Mouse (Mus musculus) spleen, postnatal 4 days (tissue): ENCODE results near the gene Hic2.

Source experiments
- DNase-seq, 2 experiments: peaks; one replicate each; pipeline ENCODE4 v3.0.0; 2022; ENCODE audit warnings: low spot score in 2 of 2

The Hic2 gene

DNA sequence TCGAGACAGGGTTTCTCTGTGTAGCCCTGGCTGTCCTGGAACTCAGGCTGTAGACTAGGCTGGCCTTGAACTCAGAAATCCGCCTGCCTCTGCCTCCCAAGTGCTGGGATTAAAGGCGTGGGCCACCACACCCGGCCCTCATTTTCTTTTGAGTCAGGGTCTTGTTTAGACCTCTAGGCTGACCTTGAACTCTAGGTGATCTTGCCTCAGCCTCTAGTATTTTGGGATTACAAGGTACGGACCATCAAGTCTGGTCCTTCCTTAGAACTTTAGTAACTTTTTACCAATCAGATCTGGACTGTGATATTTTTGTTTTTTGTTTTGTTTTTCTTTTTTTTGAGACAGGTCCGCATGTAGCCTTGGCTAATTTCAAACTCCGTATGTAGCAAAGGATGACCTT lies 42.3 kb downstream of the Hic2 start, which contains the start of gene Tmem191c:
TSS of gene Tmem191c (plus strand) at position 357 of the 400 bp plus-strand sequence.
- no peak for DNase-seq

DNA sequence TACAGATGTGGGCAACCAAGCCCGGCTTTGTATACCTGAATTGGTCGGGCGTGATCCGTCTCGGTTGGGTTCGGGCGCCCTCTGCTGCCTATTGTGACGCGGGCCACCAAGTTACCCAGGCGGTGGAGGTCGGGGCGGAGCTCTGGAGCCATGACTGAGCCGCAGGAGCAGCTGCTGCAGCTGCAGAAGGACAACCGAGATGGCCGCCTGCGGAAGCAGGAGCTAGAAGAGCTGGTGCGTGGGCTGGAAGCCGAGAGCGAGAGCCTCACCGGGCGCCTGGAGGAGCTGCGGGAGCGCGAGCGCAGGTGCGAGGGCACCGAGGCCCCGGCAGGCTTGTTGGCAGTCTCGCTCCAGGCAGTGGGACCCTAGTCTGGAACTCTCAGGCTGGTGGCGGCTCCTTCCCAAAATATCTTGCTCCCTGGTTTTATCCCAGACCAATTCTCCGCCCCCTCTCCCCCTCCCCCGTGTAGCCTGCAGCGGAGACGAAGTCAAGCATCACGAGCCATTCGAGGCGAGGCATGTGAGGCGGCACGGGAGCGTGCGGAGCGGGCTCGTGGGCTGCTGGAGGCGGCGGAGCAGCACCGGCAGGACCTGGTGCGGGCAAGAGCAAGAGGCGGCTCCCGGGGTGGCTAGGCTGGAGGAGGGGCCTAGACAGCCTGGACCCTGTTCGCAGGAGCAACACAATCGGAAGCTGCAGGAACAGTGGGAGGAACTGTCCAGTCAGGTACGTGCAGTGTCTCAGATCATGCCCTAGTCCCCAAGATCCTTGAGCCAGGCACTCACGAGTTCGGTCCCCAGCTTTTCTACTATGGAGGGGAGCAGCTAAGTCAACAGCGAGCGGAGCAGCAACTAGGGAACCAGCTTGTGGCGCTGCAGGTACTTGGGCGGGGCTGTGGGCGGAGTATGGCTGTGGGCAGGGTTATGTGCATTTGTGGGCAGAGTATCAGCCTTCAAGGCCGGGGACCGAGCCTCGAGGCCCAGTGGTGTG lies 43.1 kb downstream of the Hic2 start:
- peak; percentile 92 to 96 for DNase-seq

DNA sequence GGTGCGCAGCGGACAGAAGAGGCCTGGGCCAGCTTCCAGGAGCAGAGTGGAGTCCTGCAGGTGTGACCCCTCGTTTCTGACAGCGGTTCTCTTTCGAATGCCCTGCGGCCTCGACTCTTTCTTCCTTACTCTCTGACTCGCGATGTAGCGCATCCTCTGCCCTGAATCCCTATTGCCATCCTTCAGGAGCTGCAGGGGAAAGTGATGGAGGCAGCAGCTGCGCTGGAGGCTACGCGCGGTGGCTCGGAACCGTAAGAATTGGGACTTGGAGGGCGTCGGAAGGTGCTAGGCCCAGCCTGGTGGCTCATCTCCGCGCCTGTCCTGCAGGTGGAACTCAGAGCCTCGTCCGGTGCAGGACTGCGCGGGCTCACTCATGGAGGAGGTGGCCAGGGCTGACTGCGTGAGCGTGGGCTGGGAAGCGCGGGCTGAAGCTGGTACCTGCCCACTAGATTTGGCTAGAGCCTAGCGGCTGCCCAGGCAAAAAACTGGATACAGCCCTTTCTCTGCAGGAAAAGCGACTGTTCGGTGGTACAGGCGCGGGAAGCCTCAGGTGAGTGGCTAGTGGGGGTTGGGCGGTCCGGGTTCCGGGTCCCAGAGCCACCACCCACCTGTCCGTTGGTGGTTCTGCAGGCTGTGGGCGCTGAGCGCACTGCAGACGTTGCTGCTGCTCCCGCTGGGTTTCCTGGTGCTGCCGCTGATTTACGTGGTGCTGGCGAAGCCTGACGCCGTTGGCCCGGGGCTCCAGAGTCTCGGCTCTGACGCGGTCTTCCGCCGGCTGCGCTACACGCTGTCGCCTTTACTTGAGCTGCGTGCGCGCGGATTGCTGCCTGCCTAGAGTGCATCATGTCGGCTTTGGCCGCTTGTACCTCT lies 44.2 kb downstream of the Hic2 start:
- no peak for DNase-seq

DNA sequence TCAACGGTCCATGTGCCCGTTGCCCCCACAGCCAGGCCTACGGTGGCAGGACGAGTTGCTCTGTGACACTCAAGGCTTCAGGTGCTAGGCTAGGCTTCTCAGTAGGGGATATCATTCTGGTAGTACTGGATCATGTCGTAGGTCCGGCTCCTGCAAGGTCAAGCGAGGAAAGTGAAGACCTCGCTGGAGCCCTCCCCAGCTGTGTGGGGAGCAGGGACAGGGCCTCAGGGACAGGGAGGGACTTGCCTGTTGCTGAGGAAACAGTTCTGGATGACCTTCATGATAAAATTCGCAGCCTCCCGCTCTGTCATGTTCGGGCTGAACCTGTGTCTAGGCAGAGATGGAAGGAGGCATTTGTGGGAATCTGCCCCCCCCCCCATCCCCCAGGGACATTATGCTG lies 47.1 kb downstream of the Hic2 start:
- no peak for DNase-seq

DNA sequence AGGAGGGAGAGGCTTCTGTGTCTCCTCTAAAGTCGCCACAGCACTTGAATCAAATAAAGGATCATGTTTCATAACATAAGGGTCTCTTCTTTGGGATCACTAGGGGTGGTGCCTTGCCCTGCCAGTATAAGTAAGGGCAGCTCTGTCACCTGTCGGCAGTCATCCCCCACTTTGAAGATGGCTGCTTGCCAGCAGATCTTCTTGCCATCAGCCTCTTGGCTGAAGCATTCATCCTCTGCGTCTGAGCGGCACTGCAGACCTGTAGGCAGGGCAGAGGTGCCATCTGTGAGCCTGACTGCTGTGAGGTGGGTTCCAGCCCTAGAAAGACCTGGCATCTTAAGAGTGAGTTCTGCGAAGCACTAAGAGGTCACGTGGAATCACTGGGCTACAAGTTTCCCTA lies 49.8 kb downstream of the Hic2 start:
- DNase-seq, result no peak

DNA sequence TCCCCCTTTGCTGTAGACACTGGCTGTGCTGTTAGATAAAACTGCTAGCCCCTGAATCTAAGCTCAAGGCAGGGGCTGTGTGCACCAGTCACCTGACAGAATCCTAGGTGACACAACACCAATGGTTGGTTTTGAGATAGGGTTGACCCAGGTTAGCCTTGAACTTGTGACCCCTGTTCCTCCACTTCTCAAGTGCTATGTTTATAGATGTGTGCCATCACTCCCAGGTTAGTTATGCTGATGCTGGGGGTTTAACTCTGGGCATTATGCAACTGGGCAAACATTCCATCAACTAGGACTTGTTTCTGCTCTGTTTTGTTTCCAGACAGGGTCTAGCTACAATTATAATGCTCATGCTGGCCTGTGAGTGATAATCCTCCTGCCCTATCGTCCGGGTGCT lies 53.7 kb downstream of the Hic2 start:
- DNase-seq, result no peak

DNA sequence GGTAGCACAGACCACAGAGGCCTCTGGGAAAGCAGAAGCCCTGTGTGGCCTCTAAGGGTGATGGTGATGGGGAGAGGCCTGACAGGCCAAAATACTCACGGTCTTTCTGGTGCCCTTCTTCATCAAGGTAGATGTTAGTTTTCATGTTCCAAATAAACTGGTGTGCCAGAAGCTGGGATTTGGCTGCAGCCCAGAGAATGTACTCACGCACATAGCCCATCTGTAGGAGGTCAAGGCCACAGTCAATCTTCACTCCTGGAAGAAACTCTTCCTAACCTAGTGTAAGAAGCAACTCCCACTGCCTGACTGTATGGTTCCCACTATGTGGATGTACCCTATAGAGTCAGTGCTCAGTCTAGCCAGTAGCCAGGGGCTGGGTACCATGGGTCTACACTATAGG lies 57.6 kb downstream of the Hic2 start:
- DNase-seq, result no peak

DNA sequence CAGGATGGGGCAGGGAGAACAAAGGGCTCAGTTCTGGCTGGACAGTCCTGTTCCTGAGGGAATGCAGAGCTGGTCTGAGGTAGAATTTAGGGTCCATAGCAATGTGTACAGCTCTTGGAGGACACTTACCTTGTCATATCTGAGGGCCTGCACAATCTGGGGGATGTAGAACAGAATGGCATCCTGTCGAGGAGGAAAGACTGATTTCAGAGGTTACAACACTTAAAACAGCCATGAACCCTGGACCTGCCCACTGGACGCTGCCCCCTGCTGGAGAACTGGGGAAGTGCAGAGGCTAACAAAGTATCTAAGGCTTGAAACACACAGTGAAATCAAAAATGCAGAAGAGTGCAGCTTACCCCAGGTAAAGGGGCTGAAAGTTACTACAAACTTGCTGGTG lies 59.4 kb downstream of the Hic2 start:
- DNase-seq, result peak; percentile 79 to 95

DNA sequence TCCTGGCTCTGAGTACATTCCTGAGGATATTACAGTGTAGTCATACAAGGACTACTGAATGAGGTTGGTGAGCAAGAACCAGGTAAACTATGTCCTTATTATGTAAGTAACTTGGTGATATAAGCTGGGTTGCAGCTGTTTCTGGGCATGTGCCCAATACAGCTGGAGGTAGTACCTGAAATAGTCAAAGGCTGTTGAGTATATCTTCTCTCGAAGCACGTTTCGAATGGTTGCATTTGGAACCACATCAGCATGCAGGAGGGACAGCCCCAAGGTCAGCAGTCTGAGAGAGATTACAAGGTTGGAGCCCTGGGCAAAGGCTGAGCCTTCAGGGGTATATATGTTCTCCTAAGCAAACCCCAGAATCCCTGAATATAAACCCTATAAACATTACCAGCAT lies 67.4 kb downstream of the Hic2 start:
- no peak for DNase-seq

DNA sequence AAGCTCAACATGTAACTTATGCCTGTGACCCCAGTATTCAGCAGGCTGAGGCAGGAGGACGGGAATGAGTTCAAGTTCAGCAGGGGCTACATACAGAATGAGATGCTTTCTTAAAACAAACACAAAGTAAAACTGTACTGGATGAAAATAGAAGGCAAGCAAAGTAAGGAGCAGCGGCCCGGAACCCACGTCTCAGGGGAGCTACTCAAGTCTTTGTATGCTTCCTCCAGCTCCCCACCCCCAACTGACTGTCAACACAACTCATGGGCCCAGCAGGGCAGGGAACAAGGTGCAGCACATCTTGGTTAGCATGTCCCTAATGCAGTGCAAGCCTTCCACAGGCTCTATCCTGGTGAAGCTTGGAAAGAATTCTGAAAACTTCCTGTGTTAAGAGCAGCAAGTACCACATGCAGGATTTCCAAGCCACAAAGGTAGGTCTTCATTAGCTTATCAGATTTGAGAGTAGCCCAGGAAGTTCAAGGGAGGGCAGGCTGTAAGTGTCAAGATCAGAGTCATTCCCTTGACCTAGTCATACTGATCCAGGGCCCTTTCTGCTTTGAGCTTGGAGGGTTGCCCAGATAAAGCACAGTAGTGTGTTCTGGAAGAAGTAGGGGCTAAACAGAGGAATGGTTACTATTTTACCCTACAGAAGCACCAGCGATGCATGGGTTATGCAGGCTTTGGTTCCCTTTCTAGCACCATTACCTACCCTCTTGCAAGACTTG lies 70.3 kb downstream of the Hic2 start:
- DNase-seq, result peak in 1 of 2 experiments; percentile 33

DNA sequence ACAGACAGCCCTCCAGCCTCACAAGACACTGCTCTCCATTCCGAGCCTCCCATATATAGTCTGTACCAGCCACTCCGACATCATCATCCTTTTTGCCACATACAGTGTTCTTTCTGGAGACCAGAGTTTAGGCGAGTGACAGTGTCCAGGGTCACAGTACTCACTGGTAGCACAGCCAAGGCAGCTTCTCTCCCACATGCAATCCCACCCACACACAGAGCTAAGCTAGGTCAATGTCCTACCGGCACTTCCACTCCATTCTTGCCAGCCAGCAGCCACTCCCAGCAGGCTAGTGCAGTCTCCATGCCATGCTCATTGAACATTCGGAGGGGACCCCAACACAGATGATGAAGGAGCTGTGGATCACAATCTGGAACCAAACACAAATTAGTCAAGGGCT lies 74.1 kb downstream of the Hic2 start:
- DNase-seq, result no peak

DNA sequence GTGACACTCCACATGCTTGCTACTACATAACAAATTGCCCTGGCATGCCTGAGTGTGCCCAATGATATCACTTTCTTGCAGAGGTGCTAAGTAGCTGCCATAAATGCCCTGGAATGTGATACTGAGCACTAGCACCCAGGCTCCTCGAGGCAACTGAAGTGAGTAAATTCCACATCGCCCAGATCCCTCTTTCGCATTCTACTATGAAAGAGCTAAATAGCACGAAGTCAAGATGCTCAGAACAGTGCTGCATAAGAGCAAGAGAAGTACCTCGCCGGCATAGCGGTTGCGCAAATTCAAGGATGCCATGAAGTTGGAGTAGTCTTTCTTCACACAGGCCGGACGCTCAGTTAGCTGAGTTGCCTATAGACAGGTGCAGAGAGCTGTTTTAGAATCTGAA lies 75.7 kb downstream of the Hic2 start:
- DNase-seq, result no peak

DNA sequence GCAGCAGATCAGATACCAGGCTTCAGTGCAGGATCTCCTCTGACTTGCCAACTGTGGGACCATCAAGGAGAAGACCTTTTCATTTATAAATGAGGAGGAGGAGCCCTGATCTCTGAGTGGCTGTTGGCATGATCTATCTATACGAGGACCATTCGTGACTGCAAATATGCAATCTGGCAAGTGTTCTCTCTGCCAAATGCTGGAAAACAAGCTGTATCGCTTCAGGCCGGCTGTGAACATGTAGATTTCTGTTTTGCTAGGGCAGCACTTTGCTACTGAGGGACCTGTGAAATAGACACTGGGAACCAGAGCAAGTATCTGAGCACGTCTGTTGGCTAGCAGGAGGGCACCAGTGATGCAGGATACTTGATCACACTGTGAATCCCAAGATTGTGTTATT lies 79.2 kb downstream of the Hic2 start:
- no peak for DNase-seq
